Mouse (Mus musculus) WW6 (cell line): Measurements from ENCODE around the gene Plagl1.
"Not testable (repeated sequence)": the region's sequence is repeated elsewhere in the genome, so short reads cannot be mapped to it uniquely, and the experiment has no call there.

Experiments used
- DNase-seq: peaks from one replicate; pipeline ENCODE4 v3.0.0-alpha.2; 2013; ENCODE audit warnings: low read depth, low spot score

Plagl1 gene

GRCm38 (mm10) chr10:13060021-13060668 is at the start of gene Plagl1:
Plagl1 (plus strand) TSS chr10:13060504.
- peak; percentile 11 for DNase-seq

GRCm38 (mm10) chr10:13014026-13014425 is 46.3 kb upstream of the Plagl1 start:
- no peak for DNase-seq

DNA sequence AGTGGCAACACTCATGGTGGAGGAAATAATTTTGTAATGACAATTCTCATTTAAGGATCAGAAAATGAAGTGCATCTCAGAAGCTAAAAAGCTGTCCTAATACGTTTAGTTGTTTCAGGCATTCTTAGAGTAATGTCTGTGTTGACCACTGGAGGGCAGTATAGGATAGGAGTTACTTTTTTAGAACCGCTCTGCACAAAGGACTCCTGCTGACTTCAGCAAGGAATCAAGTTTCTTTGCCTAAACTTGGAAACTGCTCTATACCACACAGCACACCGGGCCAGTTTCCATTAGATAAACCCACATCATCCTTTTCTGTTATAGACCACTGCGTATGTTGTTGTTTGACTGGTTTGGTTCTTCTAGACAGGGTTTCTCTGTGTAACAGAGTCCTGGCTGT is 43.7 kb upstream of the Plagl1 start:
- DNase-seq: no peak

DNA sequence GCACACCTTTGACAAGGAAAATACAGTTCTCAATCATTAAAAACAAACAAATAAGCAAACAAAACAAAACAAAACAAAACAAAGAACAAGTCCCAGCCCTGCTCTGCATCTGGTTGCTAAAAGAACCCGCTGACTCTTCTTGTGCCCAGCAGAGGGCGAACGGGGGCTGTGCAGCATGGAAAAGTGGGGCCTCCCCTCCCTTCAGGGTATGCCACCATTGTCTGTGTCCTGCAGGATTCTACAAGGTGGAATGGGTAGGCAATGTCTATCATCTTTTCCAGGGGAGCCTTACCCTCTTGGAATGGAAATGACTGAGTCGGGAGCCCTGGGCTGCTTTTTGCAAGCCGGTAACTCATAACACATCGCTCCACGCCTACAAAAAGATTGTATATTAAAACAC is 41.8 kb upstream of the Plagl1 start:
- DNase-seq: no peak

GRCm38 (mm10) chr10:13019026-13019425 is 41.3 kb upstream of the Plagl1 start:
- no peak for DNase-seq

GRCm38 (mm10) chr10:13022103-13022502 is 38.2 kb upstream of the Plagl1 start:
- DNase-seq: no peak

DNA sequence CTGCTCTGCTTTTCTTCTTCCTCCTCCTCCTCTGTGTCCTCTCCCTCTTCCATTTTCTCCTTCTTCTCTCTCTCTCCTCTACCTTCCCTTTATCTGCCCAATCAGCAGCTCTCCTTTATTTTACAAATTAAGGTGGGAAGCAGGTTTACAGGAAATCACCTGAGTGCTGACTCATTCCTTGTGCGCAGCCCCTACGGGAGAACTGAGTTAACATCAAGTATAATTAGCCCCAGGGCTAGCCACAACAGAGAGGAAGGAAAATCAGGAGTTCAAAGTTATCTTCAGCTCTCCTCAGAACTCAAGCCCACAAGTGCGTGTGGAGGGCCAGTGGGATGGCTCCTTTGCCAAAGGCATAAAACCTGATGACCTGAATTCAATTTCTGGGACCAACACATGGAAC is 36.3 kb upstream of the Plagl1 start:
- DNase-seq: not testable (repeated sequence)

- no peak for DNase-seq
Measured at GRCm38 (mm10) chr10:13027702-13028101, 32.6 kb upstream of the Plagl1 start.

DNA sequence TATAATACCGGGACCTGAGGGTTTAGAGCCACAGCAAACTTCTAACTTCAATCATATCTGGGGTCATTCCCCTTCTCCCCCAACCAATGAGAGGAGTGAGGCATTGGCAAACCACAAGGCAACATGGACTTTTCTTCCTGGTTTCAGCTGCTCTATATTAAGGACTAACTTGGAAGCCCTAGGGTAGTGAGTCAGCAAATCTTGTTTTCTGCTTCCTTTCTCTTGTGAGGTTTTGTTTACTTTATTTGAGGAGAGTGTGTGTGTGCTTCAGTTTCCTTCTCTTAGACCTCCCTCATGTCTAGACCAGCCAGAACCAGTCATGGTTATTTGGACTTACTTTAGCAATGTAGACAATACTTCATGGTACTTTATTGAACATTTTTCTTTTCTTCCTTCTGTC is 32.1 kb upstream of the Plagl1 start:
- DNase-seq: no peak

GRCm38 (mm10) chr10:13029416-13029815 is 30.9 kb upstream of the Plagl1 start:
- no peak for DNase-seq

DNA sequence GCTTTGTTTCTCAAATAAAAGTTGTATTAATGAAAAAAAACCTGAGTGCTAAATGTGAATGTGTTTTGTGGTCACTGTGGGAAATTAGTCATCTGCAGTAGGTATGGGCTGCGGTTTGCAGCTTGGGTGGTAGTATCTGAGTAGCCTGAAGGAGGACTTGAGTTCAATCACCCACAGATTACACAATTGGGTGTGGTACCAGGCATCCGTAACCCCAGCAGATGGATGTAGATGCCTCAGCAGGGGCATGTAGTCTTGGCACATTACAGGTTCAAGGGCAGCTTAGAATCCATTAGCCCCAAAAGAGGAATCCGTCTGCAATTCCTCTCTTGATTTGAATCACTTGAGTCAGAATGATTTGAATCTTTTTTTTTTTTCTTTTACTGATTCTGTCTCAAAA is 25.0 kb upstream of the Plagl1 start:
- DNase-seq: no peak

DNA sequence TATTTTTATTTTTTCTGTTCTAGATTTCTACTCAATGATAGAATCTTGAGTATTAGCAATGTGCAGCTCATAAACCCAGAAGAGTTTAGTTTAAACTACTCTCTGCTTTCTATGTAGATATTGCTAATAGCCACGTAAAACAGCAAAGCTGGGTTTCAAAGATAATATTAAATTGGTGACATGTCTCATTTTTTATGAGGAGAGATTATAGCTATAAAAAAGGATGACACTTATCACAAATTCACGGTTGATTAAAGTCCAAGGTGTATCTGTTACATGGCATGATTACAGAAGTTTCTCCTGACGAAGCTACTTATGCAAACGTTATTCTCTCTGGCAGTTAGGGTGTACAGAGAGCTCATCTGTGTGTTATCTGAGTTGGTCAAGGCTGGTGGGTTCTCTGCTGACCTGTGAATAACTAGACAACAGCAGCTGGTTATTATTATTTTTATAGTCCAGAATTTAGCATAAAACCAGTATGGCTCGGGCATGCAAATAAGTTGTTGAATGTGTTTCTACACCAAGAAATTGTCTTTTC is 20.6 kb upstream of the Plagl1 start:
- no peak for DNase-seq

DNA sequence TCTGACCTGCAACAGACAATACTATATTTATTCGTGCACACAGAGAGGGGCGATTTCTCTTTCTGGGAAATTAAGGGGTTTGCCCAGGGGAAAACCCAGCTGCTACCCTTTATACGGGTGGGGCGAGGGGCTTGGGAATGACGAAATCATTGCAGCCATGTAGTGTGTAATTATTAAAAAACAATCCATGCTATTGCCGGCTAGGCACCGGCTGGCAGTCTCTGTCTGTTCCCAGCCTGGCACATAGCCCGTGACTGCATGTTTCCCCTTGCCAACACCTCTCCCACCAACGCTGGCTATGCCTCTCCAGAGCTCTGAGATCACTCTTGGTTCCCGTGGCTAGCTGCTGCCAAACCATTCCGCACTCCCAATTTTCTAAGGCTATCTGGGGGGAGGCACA is 15.6 kb upstream of the Plagl1 start:
- DNase-seq: no peak

DNA sequence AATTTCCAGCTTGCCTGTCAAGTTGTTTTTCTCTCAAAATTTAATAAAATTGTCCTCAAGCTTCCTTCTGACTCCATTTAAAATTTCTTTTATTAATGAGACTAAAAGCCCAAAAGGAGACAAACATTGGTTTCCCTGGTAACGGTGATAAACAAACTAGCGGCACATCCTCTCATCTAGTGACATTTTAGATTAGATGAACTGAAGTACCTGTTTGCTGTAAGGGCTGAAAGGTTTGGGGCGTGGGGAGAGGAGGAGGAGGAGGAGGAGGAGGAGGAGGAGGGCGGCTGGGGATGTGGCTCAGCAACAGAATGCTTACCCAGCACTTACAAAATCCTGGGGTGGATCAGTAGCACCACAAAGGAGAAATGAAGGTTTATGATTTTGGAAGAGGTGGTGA is 12.5 kb upstream of the Plagl1 start:
- DNase-seq: no peak

DNA sequence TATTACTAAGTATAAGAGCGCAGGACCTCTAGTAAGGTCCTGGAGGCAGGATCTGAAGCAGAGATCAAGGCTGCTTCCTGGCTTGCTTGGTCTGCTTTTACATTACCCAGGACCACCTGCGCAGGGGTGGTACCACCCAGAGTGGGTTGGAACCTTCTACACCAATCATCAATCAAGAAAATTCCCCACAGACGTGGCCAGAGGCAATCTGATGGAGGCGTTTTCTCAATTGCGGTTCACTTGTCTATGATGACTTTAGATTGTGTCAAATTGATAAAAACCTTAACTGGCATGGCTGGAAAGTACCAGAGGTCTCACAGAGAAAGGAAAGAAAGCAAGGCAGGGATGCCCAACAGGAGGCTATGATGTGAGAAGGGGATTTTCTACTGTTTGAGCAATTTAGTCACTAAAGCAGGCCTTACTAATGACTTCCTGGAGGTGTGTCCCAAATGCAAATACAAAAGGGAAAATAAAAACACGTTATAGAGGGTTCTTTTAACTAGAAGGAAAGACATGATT is 3.4 kb upstream of the Plagl1 start:
- no peak for DNase-seq

DNA sequence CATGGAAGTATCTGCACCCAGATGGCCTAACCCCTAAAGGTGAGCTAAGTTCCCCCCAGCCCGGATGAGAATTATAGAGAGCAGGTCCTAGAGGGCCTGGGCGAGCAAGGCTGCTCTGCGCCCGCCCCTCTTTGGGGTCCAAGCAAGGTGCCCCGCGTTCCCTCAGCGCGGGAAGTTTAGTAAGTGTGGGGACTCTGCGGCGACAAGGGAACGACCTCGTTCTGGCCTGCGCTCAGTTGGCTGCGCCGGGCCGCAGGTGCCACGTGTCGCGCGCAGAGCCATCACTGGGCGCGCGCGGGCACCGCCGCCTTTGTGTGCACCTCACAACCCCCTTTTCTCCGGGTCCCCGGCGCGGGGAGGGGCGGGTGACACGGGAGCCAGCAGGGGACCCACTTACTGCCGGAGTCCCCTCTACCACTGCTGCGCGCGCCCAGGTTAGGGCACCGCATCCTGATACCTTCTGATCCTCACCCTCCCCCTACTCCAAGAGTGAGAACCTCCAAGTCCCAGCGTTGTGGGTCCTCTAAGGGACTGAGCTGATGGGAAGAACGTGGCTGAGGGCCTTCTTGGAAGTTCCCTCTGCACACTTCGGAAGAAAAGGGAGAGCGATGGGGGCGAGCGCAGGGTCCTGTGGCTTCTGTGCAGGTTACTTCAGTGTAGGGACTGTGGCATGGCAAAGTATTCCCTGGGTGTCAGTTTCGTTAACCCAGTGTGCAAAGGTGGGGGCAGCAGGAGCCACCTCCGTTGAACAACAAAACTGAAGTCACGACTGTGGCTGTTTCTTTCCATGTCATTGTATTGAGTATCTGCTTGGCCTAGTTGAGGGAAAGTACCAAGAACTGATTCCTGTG is 742 bp downstream of the Plagl1 start:
- peak; percentile 28 for DNase-seq

GRCm38 (mm10) chr10:13062373-13062772 is 2.1 kb downstream of the Plagl1 start:
- no peak for DNase-seq

- no peak for DNase-seq
Measured at GRCm38 (mm10) chr10:13063457-13063856, 3.2 kb downstream of the Plagl1 start.

DNA sequence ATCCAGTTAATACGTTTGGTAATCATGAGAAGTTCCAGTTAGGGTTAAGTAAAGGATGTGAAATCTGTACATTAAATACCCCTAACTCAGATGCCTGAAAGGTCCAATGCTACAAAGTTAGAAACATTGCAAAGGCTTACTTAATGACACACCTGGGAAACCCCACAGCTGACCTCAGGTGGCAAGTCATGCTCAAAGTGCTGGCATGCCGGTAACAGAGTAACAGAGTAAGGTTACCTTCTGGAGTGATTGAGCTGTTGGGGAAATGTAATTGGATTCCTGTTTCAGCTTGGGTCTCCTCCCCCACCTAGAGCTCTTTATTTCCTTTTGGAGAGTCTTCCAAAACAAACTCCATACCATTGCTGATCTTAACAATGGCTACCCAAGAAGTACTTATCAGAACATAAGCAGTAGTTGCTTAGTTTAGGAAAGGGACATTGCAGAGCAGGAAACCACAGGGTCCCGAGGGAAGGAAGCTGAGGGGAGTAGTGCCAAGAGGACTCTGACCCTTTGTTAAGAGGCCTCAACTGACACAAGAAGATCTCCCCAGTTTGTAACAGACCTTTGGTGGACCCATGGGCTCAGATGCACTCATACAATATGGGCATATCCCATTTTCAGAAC is 4.9 kb downstream of the Plagl1 start:
- no peak for DNase-seq

- DNase-seq: no peak
Measured at GRCm38 (mm10) chr10:13071031-13071430, 10.7 kb downstream of the Plagl1 start.

- no peak for DNase-seq
Measured at GRCm38 (mm10) chr10:13076807-13077532, 16.7 kb downstream of the Plagl1 start.

- no peak for DNase-seq
Measured at GRCm38 (mm10) chr10:13082459-13082858, 22.2 kb downstream of the Plagl1 start.
